Mouse (Mus musculus) spleen, adult 12 weeks (tissue): ENCODE results near the gene Tnni2.
A peak's percentile ranks its signal among the peaks of the same experiment; 100 is the strongest.
"Not testable (repeated sequence)": the region's sequence is repeated elsewhere in the genome, so short reads cannot be mapped to it uniquely, and the experiment has no call there.

Experiments
- DNase-seq: peaks from one replicate; pipeline ENCODE4 v3.0.0; 2022; ENCODE audit warnings: low spot score

The Tnni2 gene

GRCm38 (mm10) chr7:142441585-142441984, at the start of gene Tnni2:
TSS of gene Tnni2 (plus strand) at chr7:142441808.
- no peak for DNase-seq

GRCm38 (mm10) chr7:142393191-142393590, 48.4 kb upstream of the Tnni2 start:
- DNase-seq = peak; percentile 63

GRCm38 (mm10) chr7:142394261-142395190, 47.1 kb upstream of the Tnni2 start:
- no peak for DNase-seq

- DNase-seq = no peak
These were observed 46.1 kb upstream of the Tnni2 start for GRCm38 (mm10) chr7:142395472-142395871.

- no peak for DNase-seq
These were observed 45.0 kb upstream of the Tnni2 start for GRCm38 (mm10) chr7:142396611-142397010.

GRCm38 (mm10) chr7:142398052-142398451, 43.6 kb upstream of the Tnni2 start:
- no peak for DNase-seq

- DNase-seq = no peak
These were observed 42.4 kb upstream of the Tnni2 start for GRCm38 (mm10) chr7:142399250-142399649.

- no peak for DNase-seq
These were observed 41.4 kb upstream of the Tnni2 start for GRCm38 (mm10) chr7:142400112-142400749.

- no peak for DNase-seq
These were observed 40.9 kb upstream of the Tnni2 start for GRCm38 (mm10) chr7:142400750-142401142.

GRCm38 (mm10) chr7:142403591-142403990, 38.0 kb upstream of the Tnni2 start:
- no peak for DNase-seq

- DNase-seq = not testable (repeated sequence)
These were observed 36.5 kb upstream of the Tnni2 start for GRCm38 (mm10) chr7:142405134-142405533.

GRCm38 (mm10) chr7:142407935-142408334, 33.7 kb upstream of the Tnni2 start:
- no peak for DNase-seq

- no peak for DNase-seq
These were observed 32.9 kb upstream of the Tnni2 start for GRCm38 (mm10) chr7:142408686-142409085.

- DNase-seq = no peak
These were observed 32.0 kb upstream of the Tnni2 start for GRCm38 (mm10) chr7:142409603-142410002.

- no peak for DNase-seq
These were observed 28.3 kb upstream of the Tnni2 start for GRCm38 (mm10) chr7:142413285-142413684.

- DNase-seq = no peak
These were observed 26.3 kb upstream of the Tnni2 start for GRCm38 (mm10) chr7:142415314-142415713.

- DNase-seq = no peak
These were observed 25.4 kb upstream of the Tnni2 start for GRCm38 (mm10) chr7:142416225-142416624.

GRCm38 (mm10) chr7:142418027-142418426, 23.6 kb upstream of the Tnni2 start:
- DNase-seq = no peak

- DNase-seq = no peak
These were observed 22.9 kb upstream of the Tnni2 start for GRCm38 (mm10) chr7:142418679-142419078.

- DNase-seq = no peak
These were observed 21.7 kb upstream of the Tnni2 start for GRCm38 (mm10) chr7:142419887-142420286.

GRCm38 (mm10) chr7:142421826-142422225, 19.8 kb upstream of the Tnni2 start:
- no peak for DNase-seq

- no peak for DNase-seq
These were observed 15.9 kb upstream of the Tnni2 start for GRCm38 (mm10) chr7:142425641-142426213.

GRCm38 (mm10) chr7:142428213-142428612, 13.4 kb upstream of the Tnni2 start:
- no peak for DNase-seq
